Mouse (Mus musculus) WW6 (cell line): ENCODE data around the gene Gm42421.

Experiments
- DNase-seq: peaks from one replicate; pipeline ENCODE4 v3.0.0-alpha.2; 2013; ENCODE audit warnings: low read depth, low spot score

Gm42421 gene

GRCm38 (mm10) chr5:143933875-143934274 lies 5.9 kb downstream of the Gm42421 start:
- DNase-seq = no peak

GRCm38 (mm10) chr5:143936156-143936555 lies 8.2 kb downstream of the Gm42421 start:
- no peak for DNase-seq

GRCm38 (mm10) chr5:143941588-143941987 lies 13.6 kb downstream of the Gm42421 start:
- DNase-seq = no peak

- no peak for DNase-seq
These were observed 15.5 kb downstream of the Gm42421 start for GRCm38 (mm10) chr5:143943231-143944125.

GRCm38 (mm10) chr5:143948361-143948760 lies 20.4 kb downstream of the Gm42421 start:
- no peak for DNase-seq

- no peak for DNase-seq
These were observed 22.0 kb downstream of the Gm42421 start for GRCm38 (mm10) chr5:143950016-143950415.

- no peak for DNase-seq
These were observed 29.1 kb downstream of the Gm42421 start for GRCm38 (mm10) chr5:143957101-143957500.

- no peak for DNase-seq
These were observed 31.6 kb downstream of the Gm42421 start for GRCm38 (mm10) chr5:143959551-143959950.

GRCm38 (mm10) chr5:143961176-143961575 lies 33.2 kb downstream of the Gm42421 start:
- DNase-seq = no peak

- no peak for DNase-seq
These were observed 37.8 kb downstream of the Gm42421 start for GRCm38 (mm10) chr5:143965586-143966345.

- no peak for DNase-seq
These were observed 38.7 kb downstream of the Gm42421 start for GRCm38 (mm10) chr5:143966671-143967070.

- DNase-seq = no peak
These were observed 44.7 kb downstream of the Gm42421 start for GRCm38 (mm10) chr5:143972628-143973027.

GRCm38 (mm10) chr5:143974931-143975630 lies 47.1 kb downstream of the Gm42421 start:
- peak; percentile 48 for DNase-seq

GRCm38 (mm10) chr5:143975631-143975933 lies 47.6 kb downstream of the Gm42421 start:
- DNase-seq = no peak

- no peak for DNase-seq
These were observed 48.3 kb downstream of the Gm42421 start for GRCm38 (mm10) chr5:143976232-143976631.

GRCm38 (mm10) chr5:143976726-143977431 lies 48.9 kb downstream of the Gm42421 start:
- DNase-seq = no peak

- DNase-seq = no peak
These were observed 52.9 kb downstream of the Gm42421 start for GRCm38 (mm10) chr5:143980858-143981257.

- no peak for DNase-seq
These were observed 54.4 kb downstream of the Gm42421 start for GRCm38 (mm10) chr5:143982361-143982760.

- no peak for DNase-seq
These were observed 57.4 kb downstream of the Gm42421 start for GRCm38 (mm10) chr5:143985381-143985780.
